Mouse (Mus musculus): ENCODE data around the gene Mrps7.

The Mrps7 gene

GRCm38 (mm10) chr11:115649706-115650105, 46.0 kb downstream of the Mrps7 start:
- DNase-seq (ENCODE audit: low spot score in 2 of 2): no peak

GRCm38 (mm10) chr11:115651680-115652079, 48.0 kb downstream of the Mrps7 start:
- DNase-seq (ENCODE audit: low spot score in 2 of 2): no peak

- no peak for DNase-seq (ENCODE audit: low spot score in 2 of 2)
These were observed 49.5 kb downstream of the Mrps7 start for GRCm38 (mm10) chr11:115653194-115653593.

GRCm38 (mm10) chr11:115654128-115654527, 50.4 kb downstream of the Mrps7 start:
- DNase-seq (ENCODE audit: low spot score in 2 of 2): no peak
